Mouse (Mus musculus): ENCODE measurements around the gene Alkal2. TPM values are rescaled to one million over a fixed set of nuclear protein-coding genes. Genes with fewer than 3 reads are reported as not detected.
A peak's percentile ranks its signal among the peaks of the same experiment; 100 is the strongest.

The Alkal2 gene
- polyA plus RNA-seq, 1 experiment = not detected

DNA sequence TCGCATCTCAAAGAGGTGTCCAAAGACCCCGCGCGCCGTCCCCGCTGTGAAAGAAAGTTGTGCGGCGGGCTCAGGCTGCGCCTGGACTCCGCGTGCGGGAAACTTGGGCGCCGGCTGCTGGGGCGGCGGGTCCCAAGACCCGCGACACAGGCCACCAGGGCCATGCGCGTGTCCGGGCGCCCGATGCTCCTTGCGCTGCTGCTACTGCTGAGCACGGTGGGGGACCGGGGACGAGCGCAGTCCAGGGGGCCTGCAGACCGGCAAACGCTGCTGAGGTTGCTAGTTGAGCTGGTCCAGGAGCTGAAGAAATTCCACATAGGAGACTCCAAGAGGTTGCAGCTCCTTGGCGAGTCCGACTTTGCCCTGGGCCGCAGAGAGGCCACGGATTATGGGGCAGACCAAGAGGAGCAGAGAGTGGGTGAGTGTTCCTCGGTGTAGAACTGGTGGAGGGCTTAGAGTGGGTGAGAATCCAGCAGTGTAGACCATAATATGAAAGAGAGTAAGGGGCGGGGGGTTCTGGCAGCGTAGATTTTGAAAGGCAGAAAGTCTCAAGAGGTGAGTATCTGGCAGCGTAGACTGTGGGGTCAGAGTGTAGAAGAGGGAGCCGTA is 604 bp downstream of the Alkal2 start:
- H3K9me3 ChIP-seq = peaks cover 9% of the 10 kb centered on the region
- peaks cover 53% of the 10 kb centered on the region for H3K27me3 ChIP-seq (replicated peaks)
- H3K4me1 ChIP-seq = peaks cover 11% of the 10 kb centered on the region
- no peak for TF ChIP-seq GATA1 (IDR thresholded peaks at IDR 0.05; ENCODE audit: borderline replicate concordance, low read length)
- TF ChIP-seq FLI1 (IDR thresholded peaks at IDR 0.05; ENCODE audit: low read length) = no peak
- H3K36me3 ChIP-seq (replicated peaks; ENCODE audit: low read length) = no peaks in the 10 kb centered on the region
- peak overlapping the region; percentile 79 for H3K4me3 ChIP-seq (replicated peaks)

DNA sequence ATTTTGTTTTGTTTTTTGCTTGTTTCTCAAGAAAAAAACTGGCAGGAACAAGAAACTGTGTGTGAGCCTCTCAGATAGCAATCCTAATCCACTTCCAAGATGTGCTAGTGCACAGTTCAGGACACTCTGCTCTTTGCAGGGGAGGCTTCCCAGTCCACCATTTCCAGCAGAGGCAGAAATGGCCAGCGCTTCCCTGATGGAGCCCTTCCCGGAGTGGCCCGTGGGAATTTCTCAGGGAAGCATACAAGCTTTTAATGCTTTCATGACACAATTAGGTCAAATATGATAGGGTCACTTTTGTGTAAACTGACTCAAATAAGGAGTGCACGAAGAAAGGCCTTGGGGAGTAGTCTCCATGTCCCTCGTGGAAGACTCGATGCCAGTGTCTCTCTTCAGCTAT is 1.8 kb downstream of the Alkal2 start:
- Histone ChIP-seq H3K27me3 (replicated peaks) (peaks cover 53% of the 10 kb centered on the region), H3K9me3 (peaks cover 9% of the 10 kb centered on the region)

DNA sequence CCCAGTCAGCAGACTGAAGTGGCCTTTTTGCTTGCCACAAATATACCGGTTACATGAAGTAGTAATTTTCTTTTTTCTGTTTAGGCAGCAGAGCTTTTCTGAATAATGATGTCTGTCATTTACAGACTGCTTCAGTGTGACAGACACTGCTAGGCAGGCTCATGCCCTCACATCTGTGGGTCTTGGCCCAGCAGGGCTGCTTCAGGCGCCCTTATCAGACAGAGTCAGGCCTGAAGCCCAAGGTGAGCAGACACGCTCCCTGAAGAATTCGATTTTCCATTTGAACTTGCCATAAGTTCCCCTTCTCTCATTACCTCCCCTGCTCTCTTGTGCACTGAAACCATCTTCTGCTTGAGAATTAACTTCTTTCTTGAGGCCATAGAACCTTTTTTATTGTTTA is 3.9 kb downstream of the Alkal2 start:
- TF ChIP-seq FLI1 (IDR thresholded peaks at IDR 0.05; ENCODE audit: low read length) (no peak), GATA1 (IDR thresholded peaks at IDR 0.05; ENCODE audit: borderline replicate concordance, low read length) (no peak)
- Histone ChIP-seq H3K27me3 (replicated peaks) (peaks cover 43% of the 10 kb centered on the region), H3K36me3 (replicated peaks; ENCODE audit: low read length) (no peaks in the 10 kb centered on the region), H3K4me3 (replicated peaks) (no peak overlapping the region), H3K9me3 (0 out of 2 replicates have a peak, but pooled peaks cover 5% of the 10 kb centered on the region), H3K4me1 (peaks cover 11% of the 10 kb centered on the region)

More for the DNA sequence above, 1.8 kb downstream of the Alkal2 start:
- TF ChIP-seq FLI1 (IDR thresholded peaks at IDR 0.05; ENCODE audit: low read length) = no peak
- no peak for TF ChIP-seq GATA1 (IDR thresholded peaks at IDR 0.05; ENCODE audit: borderline replicate concordance, low read length)
- no peak overlapping the region for H3K4me3 ChIP-seq (replicated peaks)
- peaks cover 11% of the 10 kb centered on the region for H3K4me1 ChIP-seq
- H3K36me3 ChIP-seq (replicated peaks; ENCODE audit: low read length) = no peaks in the 10 kb centered on the region

DNA sequence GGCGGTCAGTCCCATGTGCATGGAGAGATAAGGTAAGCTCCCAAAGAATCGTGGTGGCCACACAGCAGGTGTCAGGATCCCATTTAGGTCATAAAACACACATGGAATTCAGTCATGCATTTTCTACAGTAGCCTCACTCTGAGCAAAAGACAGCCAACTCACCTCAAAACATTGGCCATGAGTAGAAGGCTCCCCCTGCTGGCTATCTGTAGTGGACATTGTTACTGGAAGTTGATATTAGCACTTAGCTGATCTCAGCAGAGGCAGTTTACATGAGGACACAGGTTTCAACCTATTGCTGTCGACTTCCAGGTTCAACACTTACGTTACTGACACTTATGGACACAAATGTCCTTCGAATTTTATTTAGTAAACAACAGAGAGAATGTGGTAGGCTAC is 5.9 kb downstream of the Alkal2 start:
- H3K27me3 ChIP-seq (replicated peaks) = peaks cover 22% of the 10 kb centered on the region
- no peak overlapping the region for H3K4me3 ChIP-seq (replicated peaks)
- no peaks in the 10 kb centered on the region; the same call in 1 of the 2 replicates for H3K4me1 ChIP-seq
- peaks cover 7% of the 10 kb centered on the region for H3K36me3 ChIP-seq (replicated peaks; ENCODE audit: low read length)
- TF ChIP-seq FLI1 (IDR thresholded peaks at IDR 0.05; ENCODE audit: low read length) (no peak), GATA1 (IDR thresholded peaks at IDR 0.05; ENCODE audit: borderline replicate concordance, low read length) (no peak)
- H3K9me3 ChIP-seq = no peaks in the 10 kb centered on the region

DNA sequence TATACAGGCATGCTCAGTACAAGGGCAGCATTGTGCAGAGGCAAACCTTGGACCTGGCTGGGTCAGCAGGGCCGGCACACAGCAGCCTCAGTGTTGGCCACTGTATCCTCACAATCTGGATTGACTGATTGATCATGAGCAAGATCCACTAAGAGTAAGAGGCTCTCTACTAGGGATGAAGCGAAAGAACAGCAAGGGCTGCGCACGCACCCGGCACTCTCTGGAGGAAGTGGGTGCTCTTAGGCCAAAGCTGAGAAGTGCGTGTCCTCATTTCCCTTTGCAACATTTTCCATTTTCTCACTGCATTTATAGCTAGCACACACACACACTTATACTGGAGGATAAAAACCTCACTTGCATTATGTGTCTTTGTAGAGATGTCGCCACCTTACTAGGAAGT is 7.3 kb downstream of the Alkal2 start:
- Histone ChIP-seq H3K9me3 (no peaks in the 10 kb centered on the region), H3K4me1 (no peaks in the 10 kb centered on the region), H3K4me3 (replicated peaks) (no peak overlapping the region), H3K36me3 (replicated peaks; ENCODE audit: low read length) (peaks cover 13% of the 10 kb centered on the region), H3K27me3 (replicated peaks) (peaks cover 11% of the 10 kb centered on the region)
- TF ChIP-seq FLI1 (IDR thresholded peaks at IDR 0.05; ENCODE audit: low read length) (no peak), GATA1 (IDR thresholded peaks at IDR 0.05; ENCODE audit: borderline replicate concordance, low read length) (no peak)

DNA sequence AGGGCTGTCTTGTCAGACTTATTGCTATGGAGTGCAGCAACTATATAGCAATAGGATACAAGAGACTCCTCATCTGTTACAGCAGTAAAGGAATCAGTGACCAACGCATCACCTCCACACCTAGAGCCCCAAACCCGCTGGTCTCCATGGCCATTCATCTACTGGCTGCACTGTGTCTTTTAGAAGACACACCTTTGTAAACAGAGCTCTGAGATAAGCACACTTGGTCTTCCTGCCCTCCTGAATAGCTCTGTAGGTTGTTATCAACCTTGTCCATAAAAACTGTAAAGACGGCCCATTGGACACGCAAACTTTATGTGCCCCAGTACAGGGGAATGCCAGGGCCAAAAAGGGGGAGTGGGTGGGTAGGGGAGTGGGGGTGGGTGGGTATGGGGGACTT is 12.9 kb downstream of the Alkal2 start:
- Histone ChIP-seq H3K36me3 (replicated peaks; ENCODE audit: low read length) (peaks cover 43% of the 10 kb centered on the region), H3K27me3 (replicated peaks) (no peaks in the 10 kb centered on the region), H3K4me3 (replicated peaks) (no peak overlapping the region), H3K9me3 (no peaks in the 10 kb centered on the region), H3K4me1 (peaks cover 6% of the 10 kb centered on the region; the same call in 1 of the 2 replicates)
- TF ChIP-seq FLI1 (IDR thresholded peaks at IDR 0.05; ENCODE audit: low read length) (no peak), GATA1 (IDR thresholded peaks at IDR 0.05; ENCODE audit: borderline replicate concordance, low read length) (no peak)

DNA sequence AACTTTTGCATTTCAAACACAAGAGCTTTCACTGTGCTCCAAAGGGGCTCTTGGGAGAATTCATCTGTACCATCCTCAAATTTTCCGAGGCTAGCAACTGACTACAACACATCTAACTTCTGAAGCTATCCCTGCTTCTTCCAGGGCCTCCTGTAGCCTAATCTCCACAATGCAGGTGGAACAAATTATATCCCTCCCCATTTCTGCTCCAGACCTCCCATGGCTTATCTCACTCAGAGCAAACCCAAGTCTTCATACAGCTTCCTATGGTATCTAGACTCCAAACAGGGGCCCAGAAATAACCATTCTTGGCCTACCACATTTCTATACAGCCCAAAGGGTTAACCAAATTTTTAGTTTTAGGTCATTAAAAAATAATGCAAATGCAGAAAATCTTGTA is 24.5 kb downstream of the Alkal2 start:
- H3K4me1 ChIP-seq = peaks cover 34% of the 10 kb centered on the region
- peaks cover 30% of the 10 kb centered on the region for H3K36me3 ChIP-seq (replicated peaks; ENCODE audit: low read length)
- no peak overlapping the region for H3K4me3 ChIP-seq (replicated peaks)
- peaks cover 12% of the 10 kb centered on the region for H3K27me3 ChIP-seq (replicated peaks)
- TF ChIP-seq FLI1 (IDR thresholded peaks at IDR 0.05; ENCODE audit: low read length) (no peak), GATA1 (IDR thresholded peaks at IDR 0.05; ENCODE audit: borderline replicate concordance, low read length) (no peak)
- no peaks in the 10 kb centered on the region for H3K9me3 ChIP-seq

DNA sequence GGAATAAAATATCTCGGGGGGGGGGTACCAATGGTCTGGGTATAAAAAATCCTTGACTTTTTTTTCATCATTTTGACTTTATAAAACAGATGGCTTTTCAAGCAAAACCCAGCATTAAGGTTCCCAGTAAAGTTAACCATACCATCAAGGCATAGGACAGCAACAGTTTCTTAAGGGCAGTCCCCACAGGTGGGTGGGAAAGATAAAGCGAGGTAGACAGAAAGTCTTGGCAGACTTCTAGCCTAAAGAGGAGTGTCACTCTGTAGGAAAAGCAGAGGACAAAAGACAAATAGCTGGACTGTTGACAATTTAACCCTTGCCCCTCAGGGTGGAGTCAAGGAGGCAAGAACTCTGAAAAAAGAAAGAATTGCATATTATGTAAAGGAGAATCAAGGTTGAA is 25.8 kb downstream of the Alkal2 start:
- Histone ChIP-seq H3K27me3 (replicated peaks) (peaks cover 15% of the 10 kb centered on the region), H3K4me3 (replicated peaks) (no peak overlapping the region), H3K36me3 (replicated peaks; ENCODE audit: low read length) (peaks cover 18% of the 10 kb centered on the region), H3K9me3 (no peaks in the 10 kb centered on the region), H3K4me1 (peaks cover 34% of the 10 kb centered on the region)
- TF ChIP-seq FLI1 (IDR thresholded peaks at IDR 0.05; ENCODE audit: low read length) = no peak
- TF ChIP-seq GATA1 (IDR thresholded peaks at IDR 0.05; ENCODE audit: borderline replicate concordance, low read length) = no peak

DNA sequence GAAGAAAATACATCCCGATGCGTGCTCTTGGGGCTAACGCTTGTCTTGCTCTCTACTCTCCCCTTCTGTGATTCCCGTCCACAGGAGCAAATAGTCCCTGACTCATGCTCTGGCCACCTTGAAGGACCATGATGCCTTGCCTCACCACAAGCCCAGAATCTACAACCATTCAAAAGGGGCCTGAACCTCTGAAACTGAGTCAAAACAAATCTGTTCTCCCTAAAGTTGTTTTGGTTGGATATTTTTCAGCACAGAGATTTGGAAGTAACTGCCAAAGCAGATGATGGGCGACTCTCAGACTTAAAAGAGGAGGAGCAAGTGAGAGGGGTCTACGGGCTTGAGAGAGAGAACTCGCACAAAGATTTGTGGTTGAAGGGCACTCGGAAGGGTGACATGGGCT is 26.7 kb downstream of the Alkal2 start:
- H3K4me1 ChIP-seq = peaks cover 34% of the 10 kb centered on the region
- TF ChIP-seq GATA1 (IDR thresholded peaks at IDR 0.05; ENCODE audit: borderline replicate concordance, low read length) (no peak), FLI1 (IDR thresholded peaks at IDR 0.05; ENCODE audit: low read length) (no peak)
- peaks cover 9% of the 10 kb centered on the region for H3K36me3 ChIP-seq (replicated peaks; ENCODE audit: low read length)

DNA sequence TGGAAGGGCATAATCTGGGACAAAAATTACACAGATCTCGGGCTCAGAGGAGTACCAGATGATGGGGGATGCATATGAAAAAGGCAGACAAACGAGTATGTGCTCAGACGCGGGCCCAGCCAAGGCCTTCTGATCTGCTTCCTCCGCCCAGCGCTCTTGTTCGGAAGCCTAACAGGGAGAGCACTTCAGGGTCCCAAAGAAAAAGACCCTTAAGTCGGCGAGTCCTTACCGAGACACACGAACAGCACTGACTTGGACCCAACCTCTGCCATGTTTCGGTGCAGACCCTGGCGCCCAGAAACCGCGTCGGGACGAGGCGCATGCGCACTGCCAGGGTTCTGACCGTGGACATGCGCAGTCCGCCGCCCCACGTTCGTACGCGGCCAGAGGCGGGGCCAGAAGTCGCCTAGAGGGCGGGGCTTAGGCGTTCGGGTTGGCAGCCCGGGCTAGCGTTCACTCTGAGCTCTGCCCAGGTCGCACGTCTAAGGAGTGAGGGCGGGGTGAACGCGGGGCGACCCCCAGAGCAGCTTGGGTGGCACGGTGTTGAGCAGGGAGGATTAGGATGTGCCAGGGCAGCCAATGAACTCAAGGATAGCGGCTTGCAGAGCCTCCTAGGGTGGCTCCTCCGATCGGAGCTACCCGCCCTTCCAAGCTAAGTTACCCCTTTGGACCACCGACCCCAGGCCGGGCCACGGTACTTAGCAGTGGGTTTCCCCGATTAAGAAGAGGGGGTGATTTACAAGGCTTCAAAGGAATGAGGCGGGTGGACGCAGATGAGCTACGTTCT is 27.3 kb downstream of the Alkal2 start, which contains the start of the genes Acp1 and Sh3yl1:
Gene Acp1 (minus strand): TSS at position 329 of the 787 bp plus-strand sequence.
Gene Sh3yl1 (plus strand): TSS at position 408 of the 787 bp plus-strand sequence.
- peaks cover 34% of the 10 kb centered on the region for H3K4me1 ChIP-seq
- peaks cover 15% of the 10 kb centered on the region for H3K27me3 ChIP-seq (replicated peaks)
- no peak for TF ChIP-seq GATA1 (IDR thresholded peaks at IDR 0.05; ENCODE audit: borderline replicate concordance, low read length)
- no peak for TF ChIP-seq FLI1 (IDR thresholded peaks at IDR 0.05; ENCODE audit: low read length)
- peak within 1 kb of the TSS; percentile 97 for H3K4me3 ChIP-seq (replicated peaks)
- H3K36me3 ChIP-seq (replicated peaks; ENCODE audit: low read length) = peaks cover 3% of the 10 kb centered on the region
- no peaks in the 10 kb centered on the region for H3K9me3 ChIP-seq

More for the DNA sequence above, 26.7 kb downstream of the Alkal2 start:
- peaks cover 15% of the 10 kb centered on the region for H3K27me3 ChIP-seq (replicated peaks)
- H3K9me3 ChIP-seq = no peaks in the 10 kb centered on the region
- peak overlapping the region; percentile 97 for H3K4me3 ChIP-seq (replicated peaks)
